Mouse (Mus musculus) C2C12 (cell line): ENCODE measurements around the gene Trove2.

Experiments
- CEBPB ChIP-seq: IDR thresholded peaks from one replicate; pipeline ENCODE4 v1.6.1; 2011; ENCODE audit warnings: low read depth, mild to moderate bottlenecking, control low read depth, moderate library complexity
- CTCF ChIP-seq: IDR thresholded peaks from one replicate; pipeline ENCODE4 v1.5.1; 2011; ENCODE audit not compliant: control insufficient read depth, insufficient read depth, insufficient read length
- FOSL1 ChIP-seq: IDR thresholded peaks from one replicate; pipeline ENCODE4 v1.8.0; 2011; ENCODE audit warnings: mild to moderate bottlenecking, low read length; ENCODE audit not compliant: poor library complexity, insufficient read depth, severe bottlenecking
- MAX ChIP-seq: IDR thresholded peaks from one replicate; pipeline ENCODE4 v1.6.1; 2011; ENCODE audit warnings: mild to moderate bottlenecking, control low read depth
- MYOD1 ChIP-seq: IDR thresholded peaks from one replicate; pipeline ENCODE4 v1.6.1; 2011; ENCODE audit warnings: low read depth; ENCODE audit not compliant: control insufficient read depth, insufficient read length
- USF1 ChIP-seq: IDR thresholded peaks from one replicate; pipeline ENCODE4 v1.6.1; 2011; ENCODE audit warnings: low read depth, mild to moderate bottlenecking, control low read depth, moderate library complexity

DNA sequence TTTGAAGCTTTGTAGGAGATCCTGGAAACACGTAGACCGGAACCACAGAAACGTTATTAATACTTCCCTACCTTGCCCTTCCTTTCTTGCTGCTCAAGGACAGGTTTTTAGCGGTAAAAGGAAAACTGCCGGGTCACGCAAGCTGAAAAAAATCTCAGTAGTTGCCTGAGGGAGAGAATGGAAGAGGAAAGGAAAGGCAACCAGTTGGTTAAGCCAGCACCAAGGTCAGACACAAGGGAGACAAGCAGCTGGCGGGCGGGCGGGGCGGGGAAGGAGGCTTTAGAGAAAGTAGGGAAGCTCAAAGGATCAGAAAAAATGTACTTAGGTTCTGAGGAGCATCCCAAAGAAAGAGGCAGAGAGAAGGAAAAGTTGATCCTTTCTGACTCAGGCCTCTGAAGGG lies 31.0 kb downstream of the Trove2 start:
- TF ChIP-seq CTCF (no peak), MAX (no peak), FOSL1 (no peak), USF1 (no peak), MYOD1 (no peak), CEBPB (no peak)
